Mouse (Mus musculus) v-Abl transformed pro-B cells (cell line): ENCODE measurements at regions not wholly inside any gene's neighbourhood (a gene's known extent, or its start where the extent isn't known, plus 50 kb on each side); places are given as distances from the start of the nearest gene placed in this dataset.

Experiments
- in situ Hi-C, 2 experiments: fragments of 400-800 bp; cut with MboI; formaldehyde crosslinking; loops; one replicate each; pipeline ENCODE4 v1.15.1; 2025; ENCODE audit not compliant: unreplicated experiment in 2 of 2

- in situ Hi-C loops: loop anchor here in 1 of 2 experiments (25.0 kb wide), 1 partner anchor 1493 kb away; the partner anchor contains the start of gene Xrcc5
These were observed 319.1 kb downstream of the Tns1 start for GRCm38 (mm10) chr1:73805156-73805555.

- in situ Hi-C loops: loop anchor here in 1 of 2 experiments (25.0 kb wide), 1 partner anchor 1488 kb away; the partner anchor contains the start of gene Xrcc5
These were observed 324.3 kb downstream of the Tns1 start for GRCm38 (mm10) chr1:73799996-73800395.

GRCm38 (mm10) chr1:73799246-73799645 lies 325.0 kb downstream of the Tns1 start:
- in situ Hi-C loops: no loop called here

GRCm38 (mm10) chr1:73797858-73798257 lies 326.4 kb downstream of the Tns1 start:
- in situ Hi-C loops: no loop called here

GRCm38 (mm10) chr1:73797413-73797812 lies 326.8 kb downstream of the Tns1 start:
- in situ Hi-C loops: no loop called here

- in situ Hi-C loops: no loop called here
These were observed 330.4 kb downstream of the Tns1 start for GRCm38 (mm10) chr1:73793871-73794270.

- in situ Hi-C loops: no loop called here
These were observed 331.0 kb downstream of the Tns1 start for GRCm38 (mm10) chr1:73793256-73793655.

GRCm38 (mm10) chr1:73792311-73792710 lies 331.9 kb downstream of the Tns1 start:
- in situ Hi-C loops: no loop called here

- in situ Hi-C loops: no loop called here
These were observed 336.6 kb downstream of the Tns1 start for GRCm38 (mm10) chr1:73787666-73788065.

GRCm38 (mm10) chr1:73787224-73787623 lies 337.0 kb downstream of the Tns1 start:
- in situ Hi-C loops: no loop called here

GRCm38 (mm10) chr1:73783303-73783702 lies 340.9 kb downstream of the Tns1 start:
- in situ Hi-C loops: no loop called here

GRCm38 (mm10) chr1:73782871-73783270 lies 341.4 kb downstream of the Tns1 start:
- in situ Hi-C loops: no loop called here

GRCm38 (mm10) chr1:73771773-73772172 lies 352.5 kb downstream of the Tns1 start:
- in situ Hi-C loops: no loop called here

GRCm38 (mm10) chr1:73770631-73771030 lies 353.6 kb downstream of the Tns1 start:
- in situ Hi-C loops: no loop called here

- in situ Hi-C loops: no loop called here
These were observed 359.5 kb downstream of the Tns1 start for GRCm38 (mm10) chr1:73764611-73765333.

- in situ Hi-C loops: no loop called here
These were observed 365.9 kb downstream of the Tns1 start for GRCm38 (mm10) chr1:73758110-73759061.

- in situ Hi-C loops: no loop called here
These were observed 368.5 kb downstream of the Tns1 start for GRCm38 (mm10) chr1:73755791-73756190.

- in situ Hi-C loops: no loop called here
These were observed 369.3 kb downstream of the Tns1 start for GRCm38 (mm10) chr1:73754928-73755327.

- in situ Hi-C loops: no loop called here
These were observed 371.1 kb downstream of the Tns1 start for GRCm38 (mm10) chr1:73753157-73753556.

- in situ Hi-C loops: no loop called here
These were observed 375.5 kb downstream of the Tns1 start for GRCm38 (mm10) chr1:73748702-73749101.

GRCm38 (mm10) chr1:73744555-73745234 lies 379.6 kb downstream of the Tns1 start:
- in situ Hi-C loops: no loop called here
